Mouse (Mus musculus) heart, embryonic 10.5 days (tissue): ENCODE data around the gene Evi5. TPM values are rescaled to one million over a fixed set of nuclear protein-coding genes. Genes with fewer than 3 reads are reported as not detected.

Experiments
- DNase-seq: peaks from one replicate; pipeline ENCODE4 v3.0.0-alpha.2; 2017; ENCODE audit warnings: low spot score
- H3K27ac ChIP-seq: fragments of 300-500 bp; sonication (generic); 2 replicates; pipeline ENCODE4 v1.5.1; 2016; ENCODE audit warnings: mild to moderate bottlenecking
- H3K27me3 ChIP-seq: fragments of 300-500 bp; sonication (generic); 2 replicates; pipeline ENCODE4 v1.6.1; 2016; ENCODE audit warnings: mild to moderate bottlenecking; ENCODE audit not compliant: poor library complexity, insufficient read depth, severe bottlenecking
- H3K36me3 ChIP-seq: fragments of 300-500 bp; sonication (generic); 2 replicates; pipeline ENCODE4 v1.6.1; 2016; ENCODE audit warnings: mild to moderate bottlenecking, moderate library complexity
- H3K4me1 ChIP-seq: fragments of 300-500 bp; sonication (generic); 2 replicates; pipeline ENCODE4 v1.6.1; 2016; ENCODE audit warnings: mild to moderate bottlenecking
- H3K4me3 ChIP-seq: fragments of 300-500 bp; sonication (generic); 2 replicates; pipeline ENCODE4 v1.5.1; 2016; ENCODE audit warnings: mild to moderate bottlenecking, moderate library complexity
- H3K9me3 ChIP-seq: fragments of 300-500 bp; sonication (generic); 2 replicates; pipeline ENCODE4 v1.6.1; 2016; ENCODE audit warnings: mild to moderate bottlenecking, moderate library complexity
- WGBS: fragments of 180-500 bp; shearing (Covaris S2); methylation state at CpG from one replicate; pipeline ENCODE4 v1.1.7; 2016; 5-methylcytosine and 5-hydroxymethylcytosine counted together
- polyA plus RNA-seq: library from polyadenylated mRNA; unstranded; fragments of >200 nt; fragmentation: Nextera tagmentation; extraction: Ambion mirVana; gene quantifications from 2 replicates; pipeline ENCODE4 v1.2.1, GENCODE M21; 2016

The Evi5 gene
- polyA plus RNA-seq, 1 experiment from 2014 or later = 53.9 TPM

DNA sequence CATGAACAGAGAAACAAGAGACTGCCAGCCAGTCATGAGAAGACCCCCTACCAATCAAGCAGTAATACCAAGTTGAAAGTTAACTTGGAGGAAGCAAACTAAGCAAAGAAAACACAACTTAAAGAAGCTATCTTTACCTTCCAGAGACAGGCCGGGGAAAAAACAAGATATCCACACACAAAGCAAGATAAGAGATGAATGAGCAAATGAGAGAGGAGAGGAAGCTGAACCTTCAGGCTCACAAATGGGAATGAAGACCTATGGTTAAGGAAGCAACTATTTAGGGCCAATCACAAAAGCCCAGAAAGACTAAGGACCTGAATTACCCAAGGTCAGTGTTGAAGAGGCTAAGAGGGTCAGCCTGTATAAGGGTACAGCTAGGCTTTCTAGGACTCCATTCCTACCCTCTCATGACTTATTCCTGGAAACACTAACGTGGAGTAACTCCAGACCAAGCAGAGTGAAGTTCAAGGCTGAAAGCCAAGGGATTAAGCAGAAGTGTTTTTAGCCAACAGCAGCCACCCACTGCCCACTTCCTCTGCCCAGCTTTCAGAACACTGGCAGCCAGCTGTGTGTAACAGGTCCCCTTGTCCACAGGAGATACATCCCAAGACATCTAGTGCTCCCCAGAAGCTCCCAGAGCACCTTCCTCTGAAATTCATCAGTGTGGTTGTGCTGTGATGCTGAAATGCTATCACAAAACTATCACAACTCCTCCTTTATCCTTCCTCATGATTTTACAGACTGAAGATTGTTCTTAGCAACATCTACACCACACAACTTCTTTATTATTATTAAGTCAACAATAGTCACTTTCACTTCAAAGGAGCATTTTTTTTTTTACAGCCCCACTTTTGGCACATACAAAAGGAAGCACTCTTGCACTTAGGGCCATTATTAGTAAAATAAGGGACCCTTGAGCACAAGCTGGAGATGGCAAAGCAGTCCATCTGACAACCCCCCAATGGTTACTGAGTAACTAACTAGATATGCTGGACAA lies 8.5 kb downstream of the Evi5 start:
- H3K36me3 ChIP-seq = 0 out of 2 replicates have a peak, but pooled peaks cover under 1% of the 10 kb centered on the region
- DNase-seq = no peak
- H3K9me3 ChIP-seq = no peaks in the 10 kb centered on the region
- H3K27me3 ChIP-seq = no peaks in the 10 kb centered on the region
- peaks cover 26% of the 10 kb centered on the region for H3K4me1 ChIP-seq
- H3K4me3 ChIP-seq = no peak overlapping the region
- whole genome bisulfite sequencing = 12% methylated on average over 2 of the region's 2 CpGs
- peak overlapping the region; percentile 53; the same call in 1 of the 2 replicates for H3K27ac ChIP-seq

DNA sequence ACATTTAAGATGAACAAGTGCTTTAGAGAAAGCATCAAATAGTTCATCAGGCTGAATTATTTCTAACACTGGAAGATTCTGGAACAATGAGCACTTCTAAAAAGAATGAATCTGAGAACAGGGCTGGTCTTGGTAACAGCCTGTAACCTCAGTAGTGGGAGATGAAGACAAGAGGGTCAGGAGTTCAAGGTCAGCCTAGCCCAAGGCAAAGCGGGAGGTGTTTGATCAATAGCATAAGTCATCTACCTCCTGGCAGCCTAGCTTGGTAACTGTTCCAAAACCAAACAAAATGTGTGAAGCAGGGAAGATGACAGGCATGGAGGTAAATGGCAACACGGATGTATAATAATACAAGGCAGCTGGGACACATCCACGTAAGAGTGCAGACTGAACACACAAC lies 10.9 kb downstream of the Evi5 start:
- WGBS = 86% methylated on average over 3 of the region's 3 CpGs
- 0 out of 2 replicates have a peak, but pooled peaks cover 2% of the 10 kb centered on the region for H3K36me3 ChIP-seq
- H3K27ac ChIP-seq = no peak overlapping the region
- no peaks in the 10 kb centered on the region for H3K9me3 ChIP-seq
- H3K27me3 ChIP-seq = no peaks in the 10 kb centered on the region
- H3K4me3 ChIP-seq = no peak overlapping the region
- DNase-seq = no peak
- H3K4me1 ChIP-seq = peaks cover 26% of the 10 kb centered on the region

DNA sequence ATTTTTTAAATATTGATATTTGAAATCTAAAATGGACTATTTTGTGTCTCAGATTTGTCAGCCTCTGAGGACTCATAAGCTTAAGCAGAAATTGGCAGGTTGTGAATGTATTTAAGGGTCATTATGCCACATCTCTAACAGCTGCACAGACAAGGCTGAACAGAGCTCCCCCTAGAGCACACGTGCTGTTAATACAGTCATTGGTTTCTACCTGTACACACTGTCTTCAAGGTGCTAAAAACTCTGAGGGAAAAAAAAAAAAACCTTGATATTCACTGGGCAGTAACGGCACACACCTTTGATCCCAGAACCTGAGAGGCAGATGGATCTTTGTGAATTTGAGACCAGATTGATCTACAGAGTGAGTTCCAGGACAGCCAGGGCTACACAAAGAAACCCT lies 15.9 kb downstream of the Evi5 start:
- 51% methylated on average over 2 of the region's 2 CpGs for WGBS

DNA sequence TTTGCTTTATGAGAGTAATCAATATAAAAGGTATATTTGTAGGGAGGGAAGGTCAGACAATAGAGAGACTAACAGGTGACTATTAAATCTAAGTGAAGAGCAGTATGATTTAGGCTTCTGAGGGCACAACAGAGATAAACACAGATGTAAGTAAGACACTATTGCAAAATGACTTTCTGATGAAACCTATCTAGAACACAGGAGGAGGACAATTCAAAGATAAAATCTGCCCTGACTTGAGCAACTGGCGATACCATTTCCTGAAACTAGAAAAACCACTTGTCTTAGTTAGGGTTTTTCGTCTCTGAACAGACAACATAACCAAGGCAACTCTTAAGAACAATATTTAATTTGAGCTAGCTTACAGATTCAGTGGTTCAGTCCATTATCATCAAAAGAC lies 19.4 kb downstream of the Evi5 start:
- no peak overlapping the region for H3K27ac ChIP-seq
- no peak for DNase-seq
- H3K4me3 ChIP-seq = no peak overlapping the region
- 0 out of 2 replicates have a peak, but pooled peaks cover under 1% of the 10 kb centered on the region for H3K36me3 ChIP-seq
- H3K27me3 ChIP-seq = no peaks in the 10 kb centered on the region
- 69% methylated on average over 2 of the region's 2 CpGs for WGBS
- H3K4me1 ChIP-seq = peaks cover 17% of the 10 kb centered on the region
- H3K9me3 ChIP-seq = no peaks in the 10 kb centered on the region

More for the DNA sequence above, 15.9 kb downstream of the Evi5 start:
- no peak for DNase-seq
- Histone ChIP-seq H3K36me3 (0 out of 2 replicates have a peak, but pooled peaks cover 2% of the 10 kb centered on the region), H3K4me3 (no peak overlapping the region), H3K4me1 (peaks cover 13% of the 10 kb centered on the region), H3K27me3 (no peaks in the 10 kb centered on the region), H3K27ac (no peak overlapping the region), H3K9me3 (no peaks in the 10 kb centered on the region)

DNA sequence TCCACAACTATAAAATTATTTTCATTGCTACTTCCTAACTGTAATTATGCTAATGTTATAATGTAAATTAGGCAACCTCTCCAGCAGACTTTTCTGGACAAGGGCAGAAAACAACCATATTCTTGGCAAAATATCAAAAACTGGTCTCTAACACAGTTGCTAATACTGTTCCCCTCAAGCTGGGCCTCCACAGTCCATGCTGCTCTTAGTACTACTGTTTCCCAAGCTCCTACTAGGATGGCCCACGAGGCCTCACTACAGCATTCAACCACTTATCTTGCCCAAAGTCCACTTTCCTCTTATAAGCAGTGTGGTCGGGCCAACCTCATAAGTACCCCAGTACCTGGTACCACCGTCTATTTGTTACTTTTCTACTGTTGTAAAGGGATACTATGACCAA lies 20.4 kb downstream of the Evi5 start:
- peak; percentile 48 for DNase-seq
- Histone ChIP-seq H3K9me3 (no peaks in the 10 kb centered on the region), H3K4me1 (peaks cover 19% of the 10 kb centered on the region), H3K27ac (no peak overlapping the region), H3K4me3 (no peak overlapping the region), H3K36me3 (peaks cover 11% of the 10 kb centered on the region; the same call in 1 of the 2 replicates), H3K27me3 (no peaks in the 10 kb centered on the region)
- 53% methylated on average over 3 of the region's 3 CpGs for WGBS

DNA sequence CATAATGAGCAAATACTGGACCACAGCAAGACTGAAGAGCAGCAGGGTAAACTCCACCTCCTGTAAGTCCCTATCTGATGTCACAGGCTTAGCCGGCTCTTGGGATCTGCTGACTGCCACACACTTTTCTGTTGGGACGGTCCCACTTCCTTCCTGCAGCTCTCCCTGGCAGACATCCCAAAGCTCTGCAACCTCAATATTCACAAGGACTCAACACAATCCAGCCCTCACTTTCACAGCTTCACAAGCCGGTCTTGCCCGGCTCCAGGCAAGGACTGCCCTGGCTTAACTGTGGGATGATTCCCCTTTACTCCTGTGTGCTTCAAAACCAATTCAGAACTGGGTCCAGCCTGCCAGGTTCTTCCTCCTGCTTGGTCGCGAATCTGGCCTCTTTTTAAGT lies 21.1 kb downstream of the Evi5 start:
- H3K9me3 ChIP-seq = no peaks in the 10 kb centered on the region
- H3K4me1 ChIP-seq = peaks cover 20% of the 10 kb centered on the region
- no peak overlapping the region for H3K4me3 ChIP-seq
- H3K27ac ChIP-seq = peak overlapping the region; percentile 67; the same call in 1 of the 2 replicates
- no peak for DNase-seq
- H3K36me3 ChIP-seq = peaks cover 11% of the 10 kb centered on the region; the same call in 1 of the 2 replicates
- no peaks in the 10 kb centered on the region for H3K27me3 ChIP-seq
- 26% methylated on average over 6 of the region's 6 CpGs for WGBS

DNA sequence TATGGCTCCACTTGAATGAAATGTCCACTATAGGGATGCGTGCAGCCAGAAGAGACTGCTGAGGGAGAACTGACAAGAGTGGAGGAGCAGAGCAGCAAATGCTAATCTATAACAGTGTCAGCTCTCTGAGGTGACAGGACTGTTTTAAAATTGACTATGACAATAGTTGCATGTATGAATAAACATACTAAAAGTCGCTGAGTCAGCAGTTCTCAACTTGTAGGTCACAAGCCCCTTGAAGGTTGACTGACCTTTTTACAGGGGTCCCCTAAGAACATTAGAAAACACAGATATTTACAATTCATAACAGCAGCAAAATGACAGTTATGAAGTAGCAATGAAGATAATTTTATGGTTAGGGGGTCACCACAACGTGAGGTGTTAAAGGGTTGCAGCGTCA lies 25.9 kb downstream of the Evi5 start:
- no peak overlapping the region for H3K27ac ChIP-seq
- 74% methylated on average over 4 of the region's 4 CpGs for WGBS
- peaks cover 11% of the 10 kb centered on the region; the same call in 1 of the 2 replicates for H3K36me3 ChIP-seq
- no peaks in the 10 kb centered on the region for H3K9me3 ChIP-seq
- DNase-seq = no peak
- H3K4me3 ChIP-seq = no peak overlapping the region
- no peaks in the 10 kb centered on the region for H3K27me3 ChIP-seq
- peaks cover 8% of the 10 kb centered on the region for H3K4me1 ChIP-seq

DNA sequence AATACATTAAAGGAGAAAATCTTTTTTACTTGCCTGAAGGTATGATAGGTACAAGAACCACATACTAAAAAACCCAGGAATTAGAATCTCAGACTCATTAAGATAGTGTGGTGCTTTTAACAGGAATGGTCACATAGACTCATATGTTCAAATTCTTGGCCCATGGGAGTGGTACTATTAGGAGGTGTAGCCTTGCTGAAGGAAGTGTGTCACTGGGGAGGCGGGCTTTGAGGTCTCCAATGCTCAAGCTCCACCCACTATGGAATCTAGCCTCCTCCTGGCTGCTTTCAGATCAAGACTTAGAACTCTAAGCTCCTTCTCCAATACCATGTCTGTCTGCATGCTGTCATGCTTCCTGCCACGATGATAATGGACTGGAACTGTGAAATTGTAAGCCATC lies 27.1 kb downstream of the Evi5 start:
- Histone ChIP-seq H3K36me3 (peaks cover 11% of the 10 kb centered on the region; the same call in 1 of the 2 replicates), H3K27me3 (no peaks in the 10 kb centered on the region), H3K4me3 (no peak overlapping the region), H3K27ac (no peak overlapping the region), H3K9me3 (no peaks in the 10 kb centered on the region), H3K4me1 (0 out of 2 replicates have a peak, but pooled peaks cover 3% of the 10 kb centered on the region)
- WGBS = 84% methylated on average over 2 of the region's 2 CpGs
- DNase-seq = no peak

DNA sequence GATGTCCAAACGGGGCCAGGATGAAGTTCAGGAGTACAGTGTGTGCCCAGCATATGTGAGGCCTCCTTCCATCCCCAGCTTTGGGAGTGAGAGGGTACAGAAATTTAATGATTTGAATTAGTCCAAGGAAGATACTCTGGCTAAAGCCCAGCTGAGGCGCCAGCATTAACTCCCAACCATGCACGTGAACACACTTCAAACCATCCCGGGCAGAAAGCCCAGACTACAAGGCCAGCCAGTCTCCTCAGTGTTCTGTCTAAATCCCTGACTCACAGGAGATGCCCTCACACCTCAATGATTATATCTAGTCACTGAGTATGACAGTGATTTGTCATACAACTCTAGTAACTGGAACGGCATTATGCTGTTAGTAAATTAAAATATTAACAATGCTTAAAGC lies 27.6 kb downstream of the Evi5 start:
- 88% methylated on average over 5 of the region's 5 CpGs for WGBS
- no peaks in the 10 kb centered on the region for H3K27me3 ChIP-seq
- H3K36me3 ChIP-seq = peaks cover 11% of the 10 kb centered on the region; the same call in 1 of the 2 replicates
- DNase-seq = no peak
- H3K9me3 ChIP-seq = no peaks in the 10 kb centered on the region
- no peak overlapping the region for H3K4me3 ChIP-seq
- 0 out of 2 replicates have a peak, but pooled peaks cover 3% of the 10 kb centered on the region for H3K4me1 ChIP-seq
- no peak overlapping the region for H3K27ac ChIP-seq

DNA sequence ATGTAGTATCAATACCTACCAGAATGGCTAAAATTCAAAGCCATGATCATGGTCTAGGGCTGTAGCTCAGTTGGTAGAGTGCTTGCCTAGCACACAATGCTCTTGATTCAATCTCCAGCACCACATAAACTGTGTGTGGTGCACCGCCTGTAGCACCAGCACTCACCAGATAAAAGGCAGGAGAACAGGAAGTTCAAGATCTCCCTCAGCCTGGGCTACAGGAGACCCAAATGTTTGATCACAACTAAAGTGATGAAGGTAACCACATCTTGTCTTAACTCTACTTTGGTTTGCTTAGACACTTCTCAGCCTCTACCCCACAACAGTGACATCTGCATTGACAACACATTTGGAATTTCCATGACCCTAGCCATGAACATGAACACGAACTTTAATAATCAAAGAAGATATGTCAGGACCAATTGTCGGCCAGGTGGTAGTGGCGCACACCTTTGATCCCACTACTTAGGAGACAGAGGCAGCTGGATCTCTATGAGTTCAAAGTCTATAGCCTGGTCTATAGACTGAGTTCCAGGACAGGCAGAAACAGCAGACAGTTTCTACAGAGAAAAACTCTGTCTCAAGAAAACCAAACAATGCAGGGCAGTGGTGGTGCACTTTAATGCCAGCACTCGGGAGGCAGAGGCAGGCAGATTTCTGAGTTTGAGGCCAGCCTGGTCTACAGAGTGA lies 34.2 kb downstream of the Evi5 start:
- DNase-seq = no peak
- H3K36me3 ChIP-seq = peaks cover 16% of the 10 kb centered on the region; the same call in 1 of the 2 replicates
- H3K27me3 ChIP-seq = no peaks in the 10 kb centered on the region
- H3K27ac ChIP-seq = no peak overlapping the region
- H3K4me3 ChIP-seq = no peak overlapping the region
- no peaks in the 10 kb centered on the region for H3K4me1 ChIP-seq
- WGBS = 90% methylated on average over 5 of the region's 5 CpGs
- H3K9me3 ChIP-seq = no peaks in the 10 kb centered on the region

DNA sequence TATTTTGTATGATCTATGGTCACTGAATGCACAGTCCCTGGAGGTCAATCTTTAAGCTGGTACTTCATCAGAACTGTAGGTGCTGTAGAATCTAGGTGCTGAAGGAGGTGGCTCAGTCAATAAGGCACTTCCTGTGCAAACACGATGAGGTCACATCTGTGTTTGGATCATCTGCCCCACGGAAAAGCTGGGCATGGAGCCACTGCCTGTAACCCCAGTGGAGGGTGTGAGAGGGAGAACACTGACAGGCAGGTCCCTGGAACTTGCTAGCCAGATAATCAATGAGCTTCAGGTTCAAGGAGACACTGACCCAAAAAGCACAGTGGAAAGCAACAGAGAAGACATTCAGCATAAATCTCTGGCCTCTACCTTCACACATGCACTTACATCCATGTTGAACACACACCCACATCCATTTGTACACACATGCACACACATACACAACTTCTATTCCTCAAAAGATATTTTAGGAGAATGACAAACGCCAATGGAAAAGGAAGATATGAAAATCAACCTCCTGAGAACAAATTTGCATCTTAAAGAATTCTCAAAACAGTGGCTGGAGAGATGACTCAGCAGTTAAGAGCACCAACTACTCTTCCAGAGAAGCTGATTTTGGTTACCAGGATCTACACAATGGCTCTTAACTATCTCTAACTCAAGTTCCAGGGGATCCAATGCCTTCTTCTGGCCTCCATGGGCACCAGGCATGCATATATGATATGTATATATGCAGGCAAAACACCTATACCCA lies 35.8 kb downstream of the Evi5 start:
- WGBS = 57% methylated on average over 3 of the region's 3 CpGs
- no peak for DNase-seq
- no peak overlapping the region for H3K27ac ChIP-seq

DNA sequence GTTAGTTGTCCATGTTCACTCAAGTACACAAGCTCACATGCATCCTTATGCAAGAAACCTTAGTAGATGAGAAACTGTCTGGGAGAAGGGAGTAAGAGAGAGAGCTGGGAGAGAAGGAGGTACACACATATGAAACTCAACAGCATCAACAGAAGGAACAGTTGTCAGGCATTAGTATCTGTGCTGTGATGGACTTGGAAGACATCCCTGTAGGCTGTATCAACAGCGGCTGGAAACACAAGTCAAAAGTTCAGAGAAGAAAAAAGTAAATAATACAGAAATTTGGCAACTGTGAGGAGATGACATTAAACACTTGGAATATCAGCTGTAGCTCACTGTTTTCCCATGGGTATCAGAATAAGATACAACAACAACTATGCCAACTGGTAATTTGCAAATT lies 40.6 kb downstream of the Evi5 start:
- H3K4me1 ChIP-seq = no peaks in the 10 kb centered on the region
- WGBS = 82% methylated on average over 1 of the region's 1 CpGs
- DNase-seq = no peak
- H3K4me3 ChIP-seq = no peak overlapping the region
- H3K27me3 ChIP-seq = no peaks in the 10 kb centered on the region
- no peaks in the 10 kb centered on the region for H3K9me3 ChIP-seq
- H3K36me3 ChIP-seq = peaks cover 10% of the 10 kb centered on the region
- H3K27ac ChIP-seq = no peak overlapping the region

More for the DNA sequence above, 35.8 kb downstream of the Evi5 start:
- H3K9me3 ChIP-seq = no peaks in the 10 kb centered on the region
- peaks cover 16% of the 10 kb centered on the region; the same call in 1 of the 2 replicates for H3K36me3 ChIP-seq
- H3K4me1 ChIP-seq = no peaks in the 10 kb centered on the region
- no peak overlapping the region for H3K4me3 ChIP-seq
- H3K27me3 ChIP-seq = no peaks in the 10 kb centered on the region
